Mouse (Mus musculus) liver, embryonic 16.5 days (tissue): ENCODE measurements around the gene Birc5. TPM values are rescaled to one million over a fixed set of nuclear protein-coding genes. Genes with fewer than 3 reads are reported as not detected.

Experiments used
- ATAC-seq: fragments of 200-750 bp; cut with Nextera tagmentation; 2 replicates; pipeline ENCODE4 v1.8.0; 2017; ENCODE audit warnings: low read depth, mild to moderate bottlenecking, moderate number of reproducible peaks, moderate library complexity
- H3K27ac ChIP-seq: fragments of 300-500 bp; sonication (generic); 2 replicates; pipeline ENCODE4 v1.5.1; 2014; ENCODE audit warnings: mild to moderate bottlenecking, low read length
- H3K27me3 ChIP-seq: fragments of 300-500 bp; sonication (generic); 2 replicates; pipeline ENCODE4 v1.6.1; 2014; ENCODE audit warnings: low read depth, low read length, mixed read lengths; ENCODE audit not compliant: control insufficient read depth, insufficient read depth
- H3K36me3 ChIP-seq: fragments of 300-500 bp; sonication (generic); 2 replicates; pipeline ENCODE4 v1.6.1; 2014; ENCODE audit warnings: mild to moderate bottlenecking; ENCODE audit not compliant: control insufficient read depth, insufficient read depth
- H3K4me1 ChIP-seq: fragments of 300-500 bp; sonication (generic); 2 replicates; pipeline ENCODE4 v1.6.1; 2014; ENCODE audit warnings: low read depth, low read length, mixed read lengths; ENCODE audit not compliant: control insufficient read depth
- H3K4me2 ChIP-seq: fragments of 300-500 bp; sonication (generic); 2 replicates; pipeline ENCODE4 v1.6.1; 2014; ENCODE audit warnings: low read depth, low read length, mixed read lengths
- H3K4me3 ChIP-seq: fragments of 300-500 bp; sonication (generic); 2 replicates; pipeline ENCODE4 v1.5.1; 2014; ENCODE audit warnings: low read depth, mild to moderate bottlenecking, low read length
- H3K9ac ChIP-seq: fragments of 300-500 bp; sonication (generic); 2 replicates; pipeline ENCODE4 v1.6.1; 2014; ENCODE audit warnings: low read depth, low read length
- H3K9me3 ChIP-seq: fragments of 300-500 bp; sonication (generic); replicated peaks from 2 replicates; pipeline ENCODE4 v1.6.1; 2016; ENCODE audit warnings: low read length; ENCODE audit not compliant: control insufficient read depth
- WGBS: fragments of 180-500 bp; shearing (Covaris S2); extraction: QIAGEN DNeasy Blood & Tissue Kit; methylation state at CpG from one replicate; pipeline ENCODE4 v1.1.7; 2014; ENCODE audit not compliant: insufficient replicate concordance; 5-methylcytosine and 5-hydroxymethylcytosine counted together
- polyA plus RNA-seq: library from polyadenylated mRNA; unstranded; fragments of >200 nt; fragmentation: Nextera tagmentation; extraction: Ambion mirVana; gene quantifications from 2 replicates; pipeline ENCODE4 v1.2.1, GENCODE M21; 2015

Birc5 gene
- polyA plus RNA-seq, 1 experiment from 2014 or later = 298 TPM

DNA sequence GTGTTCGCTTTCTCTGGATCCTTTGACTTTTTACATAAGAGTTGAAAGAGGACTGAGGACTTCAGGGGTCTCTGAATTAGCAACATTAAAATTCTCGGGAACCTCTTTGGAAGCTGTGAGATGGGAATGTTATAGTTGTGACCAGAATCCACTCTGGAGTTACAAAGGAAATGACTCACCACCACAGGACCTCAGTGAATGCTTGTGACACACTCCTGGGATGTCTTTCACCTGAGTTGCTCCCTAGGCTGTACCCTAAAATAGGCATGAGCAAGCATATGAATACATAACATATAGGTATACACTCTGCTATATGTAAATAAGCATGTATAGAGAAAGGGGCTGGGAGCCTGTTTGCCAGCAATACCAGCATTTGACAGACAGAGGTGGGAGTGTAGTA lies 5.6 kb upstream of the Birc5 start:
- Histone ChIP-seq H3K9me3 (no peaks in the 10 kb centered on the region), H3K4me1 (peaks cover 58% of the 10 kb centered on the region), H3K4me3 (no peak overlapping the region), H3K36me3 (no peaks in the 10 kb centered on the region), H3K4me2 (no peak overlapping the region), H3K27me3 (no peaks in the 10 kb centered on the region), H3K9ac (no peak overlapping the region), H3K27ac (peak overlapping the region; percentile 27; the same call in 1 of the 2 replicates)
- ATAC-seq = no peak
- WGBS = 78% methylated on average over 2 of the region's 2 CpGs

DNA sequence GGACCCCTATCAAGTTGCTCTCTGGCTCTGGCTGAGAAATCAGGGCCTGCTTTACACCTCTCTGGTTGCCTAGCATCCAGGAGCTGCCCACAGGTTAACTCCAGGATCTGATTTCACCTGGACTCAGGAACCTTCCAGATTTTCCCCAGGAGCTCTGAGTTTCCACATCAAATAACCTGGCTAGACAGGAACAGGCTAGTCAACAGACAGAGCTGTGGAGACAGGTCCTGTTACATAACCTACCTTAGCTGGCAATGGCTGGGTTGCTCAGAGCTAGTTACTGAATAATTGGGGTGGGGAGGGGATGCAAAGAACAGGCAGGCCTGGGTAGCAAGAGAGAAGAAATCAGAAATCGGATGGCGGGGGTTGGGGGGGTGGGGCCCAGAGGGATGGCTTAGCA lies 4.1 kb upstream of the Birc5 start:
- Histone ChIP-seq H3K9ac (no peak overlapping the region), H3K4me2 (no peak overlapping the region), H3K27ac (peak overlapping the region; percentile 76), H3K9me3 (no peaks in the 10 kb centered on the region), H3K36me3 (no peaks in the 10 kb centered on the region), H3K4me1 (peaks cover 45% of the 10 kb centered on the region), H3K27me3 (no peaks in the 10 kb centered on the region), H3K4me3 (no peak overlapping the region)
- peak; percentile 33 for ATAC-seq
- 66% methylated on average over 2 of the region's 2 CpGs for WGBS

DNA sequence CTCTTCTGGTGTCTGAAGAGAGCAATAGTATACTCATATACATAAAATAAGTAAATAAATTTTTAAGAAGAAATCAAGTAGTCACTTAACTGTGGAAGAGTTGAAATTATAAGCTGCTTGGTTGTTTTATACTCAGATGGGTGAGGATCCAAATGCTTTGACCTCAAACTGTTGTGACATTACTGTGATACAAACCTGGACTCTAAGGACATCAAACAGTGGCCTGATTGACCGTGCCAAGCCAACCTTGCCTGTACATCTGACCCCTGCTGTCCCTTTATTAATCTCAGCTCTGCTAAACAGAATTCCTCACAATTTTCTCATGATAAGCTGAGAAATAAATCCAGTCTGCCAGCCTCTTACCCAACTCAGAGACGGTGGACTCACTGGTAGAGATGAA lies 3.4 kb upstream of the Birc5 start:
- no peak for ATAC-seq
- no peak overlapping the region for H3K9ac ChIP-seq
- WGBS = 61% methylated on average over 2 of the region's 2 CpGs
- no peaks in the 10 kb centered on the region for H3K27me3 ChIP-seq
- peaks cover 43% of the 10 kb centered on the region for H3K4me1 ChIP-seq
- no peaks in the 10 kb centered on the region for H3K36me3 ChIP-seq
- peak overlapping the region; percentile 51; the same call in 1 of the 2 replicates for H3K27ac ChIP-seq
- H3K4me2 ChIP-seq = no peak overlapping the region
- H3K9me3 ChIP-seq = no peaks in the 10 kb centered on the region
- no peak overlapping the region for H3K4me3 ChIP-seq

DNA sequence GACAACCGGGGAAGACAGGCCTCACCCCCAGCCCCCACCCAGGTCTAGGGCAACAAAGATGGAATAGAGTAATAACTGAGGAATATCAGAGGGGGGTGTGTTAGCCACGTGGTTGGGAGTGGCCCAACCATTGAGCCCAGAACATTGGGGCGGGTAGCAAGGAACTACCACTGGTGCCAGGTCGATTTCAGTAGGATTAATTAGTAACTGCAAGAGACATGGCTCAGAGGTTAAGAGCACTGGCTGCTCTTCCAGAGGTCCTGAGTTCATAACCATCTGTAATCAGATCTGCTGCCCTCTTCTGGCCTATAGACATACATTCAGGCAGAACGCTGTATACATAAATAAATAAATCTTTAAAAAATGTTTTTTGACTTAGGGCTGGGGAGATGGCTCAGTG lies 2.4 kb upstream of the Birc5 start:
- Histone ChIP-seq H3K36me3 (peaks cover 7% of the 10 kb centered on the region), H3K27me3 (no peaks in the 10 kb centered on the region), H3K4me3 (no peak overlapping the region), H3K27ac (peak overlapping the region; percentile 95), H3K4me2 (no peak overlapping the region), H3K9me3 (no peaks in the 10 kb centered on the region), H3K4me1 (peaks cover 40% of the 10 kb centered on the region), H3K9ac (no peak overlapping the region)
- 35% methylated on average over 5 of the region's 5 CpGs for WGBS
- peak; percentile 37 for ATAC-seq

DNA sequence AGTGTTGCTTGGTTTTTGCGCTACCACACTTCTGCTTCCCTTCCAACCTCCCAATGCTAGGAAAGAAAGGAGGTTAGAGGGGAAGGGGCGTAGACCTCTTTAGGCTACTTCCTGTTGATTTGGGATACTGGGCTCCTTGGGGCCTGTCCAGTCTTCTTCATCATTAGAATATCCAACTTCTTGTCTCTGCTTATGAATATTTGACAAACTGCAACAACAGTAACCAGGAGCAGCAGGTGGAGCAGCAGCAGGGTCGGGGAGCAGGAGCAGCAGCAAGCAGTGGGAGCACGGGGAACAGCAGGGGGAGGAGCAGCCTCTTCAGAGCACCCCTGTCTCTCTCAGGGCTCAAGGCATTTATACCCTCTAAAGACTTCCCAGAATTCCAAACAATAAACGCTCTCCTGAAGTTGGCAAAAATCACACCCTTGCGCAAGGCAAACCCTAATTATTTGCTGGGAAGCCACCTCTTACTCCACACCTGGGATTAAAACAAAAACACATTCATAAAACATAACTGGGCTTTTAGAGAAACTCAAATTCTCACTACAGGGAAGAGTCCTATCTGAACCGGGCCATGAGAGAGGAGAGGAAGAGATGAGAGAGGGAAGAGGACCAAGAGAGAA lies 1.3 kb upstream of the Birc5 start:
- peak overlapping the region; percentile 91 for H3K9ac ChIP-seq
- peak overlapping the region; percentile 98 for H3K4me2 ChIP-seq
- peak overlapping the region; percentile 95 for H3K27ac ChIP-seq
- H3K4me1 ChIP-seq = peaks cover 41% of the 10 kb centered on the region
- ATAC-seq = no peak
- H3K27me3 ChIP-seq = no peaks in the 10 kb centered on the region
- peak overlapping the region; percentile 87 for H3K4me3 ChIP-seq
- H3K9me3 ChIP-seq = no peaks in the 10 kb centered on the region
- 64% methylated on average over 7 of the region's 7 CpGs for WGBS
- peaks cover 15% of the 10 kb centered on the region for H3K36me3 ChIP-seq

DNA sequence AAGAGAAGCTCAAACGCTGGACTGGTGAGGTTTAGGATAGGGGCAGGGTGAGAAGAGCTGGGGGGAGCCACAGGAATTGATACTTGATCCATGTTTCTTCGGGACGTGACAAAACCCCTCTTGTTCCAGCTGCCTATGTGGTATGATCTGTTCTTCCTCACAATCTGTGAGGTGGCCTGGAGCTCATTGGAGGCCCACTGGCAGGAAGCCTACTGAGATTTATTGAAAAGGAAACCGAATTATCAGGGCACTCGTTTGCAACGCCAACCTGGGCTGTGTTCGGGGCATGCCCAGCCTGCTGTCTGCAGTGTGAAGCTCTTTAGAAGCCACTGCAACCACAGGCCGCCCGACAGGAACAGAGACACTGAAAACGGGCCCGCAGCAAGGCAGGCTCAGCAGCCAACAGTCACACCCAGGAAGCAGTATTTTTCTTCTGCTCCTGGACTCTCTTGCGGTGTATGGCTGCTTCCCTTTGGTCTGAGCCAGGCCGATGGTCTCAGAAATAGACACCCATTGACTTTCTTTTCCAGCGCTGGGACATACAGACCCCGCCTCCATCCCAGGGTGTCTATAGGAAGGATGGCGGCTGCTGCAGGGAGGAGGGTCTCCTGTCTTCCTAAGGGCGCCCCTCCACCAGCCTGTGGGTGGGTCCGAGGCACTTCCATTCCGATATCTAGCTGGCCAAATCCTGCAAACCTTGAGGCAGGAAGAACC lies 623 bp upstream of the Birc5 start:
- H3K4me2 ChIP-seq = peak overlapping the region; percentile 98
- peak; percentile 22 for ATAC-seq
- H3K4me1 ChIP-seq = peaks cover 41% of the 10 kb centered on the region

DNA sequence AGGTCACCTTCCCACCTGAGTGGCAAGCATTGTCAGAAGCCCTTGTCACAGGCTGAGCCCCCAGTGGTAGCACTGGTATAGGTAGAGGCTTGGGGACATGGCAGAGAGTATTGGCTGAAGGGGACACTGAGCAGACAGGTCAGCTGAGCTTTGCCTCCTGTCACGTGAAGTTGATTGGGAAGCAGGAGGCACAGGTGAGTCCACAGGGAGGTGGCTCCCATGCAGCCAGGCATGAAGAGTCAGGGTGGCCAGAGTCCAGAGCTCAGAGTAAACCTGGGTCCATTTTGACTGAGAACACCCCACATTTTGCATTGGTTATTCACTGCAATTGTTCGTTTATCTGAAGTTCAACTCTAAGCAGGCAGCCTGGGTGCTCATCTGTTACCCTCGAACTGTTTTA lies 3.8 kb downstream of the Birc5 start:
- H3K4me1 ChIP-seq = peaks cover 23% of the 10 kb centered on the region
- H3K9me3 ChIP-seq = no peaks in the 10 kb centered on the region; the same call in 1 of the 2 replicates
- H3K27me3 ChIP-seq = no peaks in the 10 kb centered on the region
- WGBS = 81% methylated on average over 3 of the region's 3 CpGs
- no peak overlapping the region for H3K9ac ChIP-seq
- H3K4me2 ChIP-seq = no peak overlapping the region
- peaks cover 64% of the 10 kb centered on the region for H3K36me3 ChIP-seq
- H3K27ac ChIP-seq = no peak overlapping the region
- ATAC-seq = no peak
- no peak overlapping the region for H3K4me3 ChIP-seq

More for the DNA sequence above, 623 bp upstream of the Birc5 start:
- Histone ChIP-seq H3K9ac (peak overlapping the region; percentile 91), H3K36me3 (peaks cover 22% of the 10 kb centered on the region), H3K4me3 (peak overlapping the region; percentile 87), H3K27ac (peak overlapping the region; percentile 95), H3K9me3 (no peaks in the 10 kb centered on the region), H3K27me3 (no peaks in the 10 kb centered on the region)
- 7% methylated on average over 19 of the region's 19 CpGs for WGBS

DNA sequence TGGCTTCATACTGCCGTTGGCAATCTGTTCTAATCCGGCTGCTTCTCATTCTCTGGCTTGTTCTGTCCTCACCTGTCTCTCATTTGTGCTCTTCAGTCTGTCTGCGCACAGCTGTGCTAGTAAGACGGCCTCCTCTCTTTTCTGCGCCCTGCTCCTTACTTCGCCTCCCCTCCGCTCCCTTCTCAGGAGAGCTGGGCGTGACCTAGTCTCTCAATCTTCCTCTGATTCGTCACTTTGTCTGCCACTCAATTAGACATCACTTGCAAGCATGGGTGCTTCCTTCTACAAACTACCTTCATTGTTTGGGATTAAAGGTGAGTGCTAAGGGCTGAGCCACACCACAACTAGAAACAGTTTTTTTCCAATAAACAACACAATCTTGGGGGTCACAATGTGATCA lies 5.2 kb downstream of the Birc5 start:
- Histone ChIP-seq H3K27ac (no peak overlapping the region), H3K4me3 (no peak overlapping the region), H3K4me1 (peaks cover 14% of the 10 kb centered on the region), H3K36me3 (peaks cover 68% of the 10 kb centered on the region), H3K27me3 (peaks cover 2% of the 10 kb centered on the region), H3K9me3 (no peaks in the 10 kb centered on the region; the same call in 1 of the 2 replicates), H3K9ac (no peak overlapping the region), H3K4me2 (no peak overlapping the region)
- ATAC-seq = no peak
- WGBS = 89% methylated on average over 9 of the region's 9 CpGs

DNA sequence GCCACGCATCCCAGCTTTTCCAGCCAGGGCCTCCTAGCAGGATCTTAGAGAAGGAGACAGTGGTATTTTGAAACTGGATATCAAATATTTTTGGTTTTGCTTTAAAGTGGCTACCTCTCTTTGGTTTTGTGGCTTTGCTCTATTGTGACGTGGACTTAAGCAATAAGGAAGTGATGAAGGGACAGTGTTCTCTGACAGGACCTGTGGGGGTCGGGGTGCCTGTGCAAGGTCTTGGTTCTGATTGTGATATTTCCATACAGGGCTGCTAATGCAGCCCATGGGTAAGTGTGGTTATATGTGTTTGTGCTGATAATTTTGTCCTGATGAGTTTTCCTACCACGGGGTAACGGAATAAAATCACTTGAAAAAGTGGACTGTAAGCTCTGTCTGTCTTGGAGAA lies 6.3 kb downstream of the Birc5 start:
- Histone ChIP-seq H3K9ac (no peak overlapping the region), H3K27me3 (peaks cover 12% of the 10 kb centered on the region), H3K9me3 (no peaks in the 10 kb centered on the region; the same call in 1 of the 2 replicates), H3K4me3 (no peak overlapping the region), H3K36me3 (peaks cover 68% of the 10 kb centered on the region), H3K4me1 (peaks cover 12% of the 10 kb centered on the region), H3K27ac (no peak overlapping the region), H3K4me2 (no peak overlapping the region)
- no peak for ATAC-seq
- WGBS = 86% methylated on average over 5 of the region's 5 CpGs
